Mouse (Mus musculus) thymus, postnatal 36 days (tissue): ENCODE data around the gene Usmg5.

Experiments used
- DNase-seq, 2 experiments: peaks; one replicate each; pipeline ENCODE4 v3.0.0; 2022; ENCODE audit warnings: mixed read lengths in 2 of 2

The Usmg5 gene

GRCm38 (mm10) chr19:47053471-47053870 lies 37.0 kb downstream of the Usmg5 start:
- no peak for DNase-seq

GRCm38 (mm10) chr19:47052927-47053326 lies 37.5 kb downstream of the Usmg5 start:
- DNase-seq: no peak

DNA sequence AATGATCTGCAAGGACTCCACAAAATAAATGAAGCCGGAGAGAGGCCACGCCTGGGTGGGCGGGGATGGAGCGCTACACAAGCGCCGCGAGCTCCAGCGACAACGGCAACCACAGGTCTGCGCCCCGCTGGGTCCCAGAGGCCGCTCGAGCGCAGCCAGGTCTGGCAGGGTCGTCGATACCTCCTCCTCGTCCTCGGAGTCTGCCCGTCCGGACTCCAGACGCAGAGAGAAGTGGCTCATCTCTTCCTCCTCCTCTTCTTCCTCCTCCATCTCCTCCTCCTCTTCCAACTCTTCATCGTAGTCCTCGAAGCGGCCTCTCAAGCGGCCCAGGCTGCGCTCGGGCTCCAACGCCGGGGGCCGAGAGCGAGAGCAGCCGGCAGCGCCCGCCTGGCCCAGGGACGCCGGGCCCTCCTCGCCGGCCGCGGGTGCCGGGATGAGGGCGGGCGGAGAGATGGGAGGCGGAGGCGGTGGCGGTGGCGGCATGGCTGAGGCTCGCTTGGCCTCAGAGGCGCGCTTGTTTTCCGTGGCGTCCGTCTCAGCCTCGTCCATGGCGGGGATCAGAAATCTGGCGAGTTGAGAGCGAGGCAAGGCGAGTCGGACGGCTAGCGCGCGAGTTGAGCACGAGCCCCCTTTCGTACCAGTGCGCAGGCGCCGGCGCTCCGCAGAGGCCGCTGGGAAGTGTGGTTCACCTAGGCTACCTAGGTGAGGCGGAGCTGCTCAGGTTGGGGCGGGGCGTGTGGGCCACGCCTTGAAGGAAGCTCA lies 40.0 kb downstream of the Usmg5 start, which contains the start of gene Pcgf6:
TSS of gene Pcgf6 (minus strand) at position 636 of the 762 bp plus-strand sequence.
- peak; percentile 83 to 86 for DNase-seq

GRCm38 (mm10) chr19:47049840-47050239 lies 40.6 kb downstream of the Usmg5 start:
- DNase-seq: no peak

- DNase-seq: no peak
These were observed 41.4 kb downstream of the Usmg5 start for GRCm38 (mm10) chr19:47049061-47049460.

DNA sequence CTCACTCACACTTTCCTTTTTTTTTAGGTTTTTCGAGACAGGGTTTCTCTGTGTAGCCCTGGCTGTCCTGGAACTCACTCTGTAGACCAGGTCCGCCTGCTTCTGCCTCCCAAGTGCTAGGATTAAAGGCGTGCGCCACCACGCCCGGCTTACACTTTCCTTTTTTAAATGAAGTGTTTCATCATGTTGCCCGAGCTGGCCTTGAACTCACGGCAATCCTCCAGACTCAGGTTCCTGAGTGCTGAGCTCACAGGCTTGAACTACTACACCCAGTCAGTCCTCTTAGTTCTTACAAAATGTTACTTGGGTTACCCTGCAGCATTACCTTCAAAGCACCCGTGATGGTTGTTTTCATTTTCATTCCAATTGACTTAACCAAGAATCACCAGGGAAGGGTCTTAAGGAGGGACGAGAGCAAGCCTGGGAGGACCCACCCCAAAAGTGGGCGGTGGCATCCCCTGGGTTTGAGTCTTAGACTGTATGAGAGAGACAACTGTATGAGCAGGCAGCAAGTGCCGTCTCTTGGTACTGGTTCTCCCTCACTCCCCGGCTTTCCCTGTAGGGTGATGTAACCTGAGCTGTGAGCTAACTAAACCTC lies 43.1 kb downstream of the Usmg5 start:
- DNase-seq: no peak

GRCm38 (mm10) chr19:47046343-47046742 lies 44.1 kb downstream of the Usmg5 start:
- DNase-seq: no peak

- no peak for DNase-seq
These were observed 46.8 kb downstream of the Usmg5 start for GRCm38 (mm10) chr19:47043608-47044007.

GRCm38 (mm10) chr19:47040720-47041473 lies 49.5 kb downstream of the Usmg5 start:
- no peak for DNase-seq

DNA sequence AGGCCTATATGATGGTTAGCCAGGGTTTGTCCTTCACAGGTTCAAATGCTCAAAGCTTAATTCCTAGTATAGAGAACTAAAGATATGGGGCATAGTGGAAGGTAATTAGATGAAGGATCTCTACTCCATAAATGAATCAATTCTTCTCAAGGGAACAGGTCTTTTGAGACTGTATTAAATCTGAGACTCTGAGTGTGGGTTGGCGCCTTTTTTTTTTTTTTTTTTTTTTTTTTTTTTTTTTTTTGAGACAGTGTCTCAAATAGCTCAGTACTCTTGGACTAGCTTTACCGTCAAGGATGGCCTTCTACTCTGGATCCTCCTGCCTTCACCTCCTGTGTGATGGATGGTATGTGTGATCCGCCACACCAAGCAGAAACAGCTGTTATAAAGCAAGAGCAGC lies 53.9 kb downstream of the Usmg5 start:
- no peak for DNase-seq

GRCm38 (mm10) chr19:47034916-47035315 lies 55.5 kb downstream of the Usmg5 start:
- DNase-seq: no peak
